9 mouse cellular contexts compared by ENCODE assay signal in genomic region chr3:101274041-101274770, GRCm38 (mm10). TPM values are rescaled to one million over a fixed set of nuclear protein-coding genes. Genes with fewer than 3 reads are reported as not detected.
A peak's percentile ranks its signal among the peaks of the same experiment; 100 is the strongest.
DNase-seq lines count a peak whose midpoint lies in the region; ATAC-seq and TF ChIP-seq lines count a peak whose summit lies in the region.
"Had no signal": no experiment of that assay in that cellular context is flagged by ENCODE, and none has a peak within 500 bp of the region (broad histone marks: within the 10 kb centered on the region; RNA-seq: fewer than 3 reads in every experiment).

No protein-coding gene starts in this region.

- peak; percentile 8 for ATAC-seq in activated CD4-positive, CD25-positive, alpha-beta regulatory T cell, adult 4 months
- ATAC-seq in intestine, postnatal 0 days: no peak

- intact Hi-C loops in left cerebral cortex, postnatal 10 days (cut with DNase I): loop anchor here (5.0 kb wide), 1 partner anchor 102 kb away; no protein-coding TSS in a partner anchor

- no peak for TF ChIP-seq CTCF in intestine, postnatal 0 days (IDR thresholded peaks at IDR 0.05; ENCODE audit: low read depth)

- 82% methylated on average over 12 of the region's 12 CpGs for WGBS in intestine, postnatal 0 days

- H3K9ac ChIP-seq in intestine, postnatal 0 days (ENCODE audit: low read depth, low read length): no peak overlapping the region

- no peaks in the 10 kb centered on the region for H3K36me3 ChIP-seq in intestine, postnatal 0 days (ENCODE audit: control insufficient read depth, insufficient read depth)

- DNase-seq in cerebellum, postnatal 14 days: peak; percentile 67 to 71
- DNase-seq in cerebellum, adult 11 months: no peak
- peak; percentile 44 to 73 for DNase-seq in left cerebral cortex, postnatal 10 days (ENCODE audit: extremely low spot score in 1 of 2, low spot score in 2 of 2)
- DNase-seq in left cerebral cortex, adult 11 months (ENCODE audit: low spot score): no peak
- peak; percentile 24 to 70 for DNase-seq in layer of hippocampus, adult 18-20 months (ENCODE audit: low spot score in 2 of 2)
- no peak for DNase-seq in retina, postnatal 1 day

- no peak overlapping the region for H3K4me3 ChIP-seq in intestine, postnatal 0 days (ENCODE audit: low read depth, low read length)

- no peaks in the 10 kb centered on the region for H3K27me3 ChIP-seq in intestine, postnatal 0 days (replicated peaks; ENCODE audit: control insufficient read depth, insufficient read depth, low read length)

- H3K27ac ChIP-seq in intestine, postnatal 0 days (ENCODE audit: low read depth, low read length): no peak overlapping the region

- H3K4me1 ChIP-seq in intestine, postnatal 0 days (replicated peaks; ENCODE audit: control insufficient read depth, insufficient read depth, low read length): no peaks in the 10 kb centered on the region

- H3K4me2 ChIP-seq in intestine, postnatal 0 days (replicated peaks; ENCODE audit: low read depth): no peak overlapping the region

- H3K9me3 ChIP-seq in intestine, postnatal 0 days (ENCODE audit: control insufficient read depth): no peaks in the 10 kb centered on the region

RNA-seq across cellular contexts. Expression of gene Cd2, which starts 13.5 kb away (rescaled TPM):
- not detected for total RNA-seq in left cerebral cortex, postnatal 10 days (2021)
- 1,000 to 10,000 TPM; 1,534 to 1,587 TPM for polyA plus RNA-seq in activated CD4-positive, CD25-positive, alpha-beta regulatory T cell, adult 4 months (2017; shearing (Covaris generic))
- not detected for total RNA-seq in layer of hippocampus, adult 18-20 months (2021)
- 0.26 TPM in 1 of 2 replicates, not detected in the other for polyA plus RNA-seq in intestine, postnatal 0 days (2015; fragmentation: Nextera tagmentation; extraction: Ambion mirVana)
- polyA plus RNA-seq: embryonic facial prominence, embryonic 14.5 days had no signal

Comparison
In these comparisons a context has a peak if more than half of its experiments do, and no peak if none do; other contexts are left out.
1. DNase-seq: peak in cerebellum, postnatal 14 days (2 of 2), left cerebral cortex, postnatal 10 days (2 of 2) and layer of hippocampus, adult 18-20 months (2 of 2); none in cerebellum, adult 11 months (single experiment), left cerebral cortex, adult 11 months (single experiment) and retina, postnatal 1 day (single experiment).